Mouse (Mus musculus) cerebellum, adult 9-10 months (tissue): ENCODE data around the gene Acad8.

ENCODE experiments used
- DNase-seq: peaks from one replicate; pipeline ENCODE4 v3.0.0; 2022

The Acad8 gene

DNA sequence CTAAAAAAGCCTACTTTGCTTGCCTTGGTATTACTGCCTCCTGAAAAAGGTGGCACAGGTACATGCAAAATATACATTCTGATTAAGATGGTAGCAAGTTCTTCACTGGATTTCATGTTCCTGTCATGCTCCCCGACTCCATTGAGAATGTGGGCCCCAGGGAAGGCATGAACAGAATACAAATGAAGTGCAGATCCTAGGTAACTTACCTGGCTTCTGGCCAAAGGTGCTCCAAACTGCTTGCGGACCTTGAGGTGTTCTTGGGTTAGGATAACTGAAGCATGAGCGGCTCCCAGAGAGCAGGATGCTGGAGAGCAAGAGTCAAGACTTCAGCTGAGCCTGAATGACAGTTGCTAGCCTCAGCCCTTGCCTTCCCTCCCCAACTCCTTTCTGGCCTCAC, 20.6 kb downstream of the Acad8 start:
- DNase-seq, result no peak

DNA sequence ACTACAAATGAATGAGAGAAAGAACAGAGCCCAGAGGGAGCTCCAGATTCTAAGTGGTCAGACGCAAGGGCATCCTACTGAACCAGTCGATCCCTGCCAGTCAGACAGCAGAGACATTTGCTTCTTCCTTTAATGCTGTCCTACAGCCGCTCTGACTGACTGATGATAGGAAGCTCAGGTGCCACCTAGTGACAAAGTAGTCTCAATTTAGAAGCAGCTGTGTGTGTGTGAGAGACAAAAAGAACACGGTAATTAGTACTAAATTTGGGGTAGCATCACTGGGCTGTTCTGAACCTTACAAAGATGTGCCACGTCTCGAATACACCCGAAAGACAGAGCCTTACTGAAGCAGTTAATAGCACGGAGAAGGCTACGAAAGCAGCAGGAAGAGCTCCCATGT, 21.6 kb downstream of the Acad8 start:
- DNase-seq, result no peak

DNA sequence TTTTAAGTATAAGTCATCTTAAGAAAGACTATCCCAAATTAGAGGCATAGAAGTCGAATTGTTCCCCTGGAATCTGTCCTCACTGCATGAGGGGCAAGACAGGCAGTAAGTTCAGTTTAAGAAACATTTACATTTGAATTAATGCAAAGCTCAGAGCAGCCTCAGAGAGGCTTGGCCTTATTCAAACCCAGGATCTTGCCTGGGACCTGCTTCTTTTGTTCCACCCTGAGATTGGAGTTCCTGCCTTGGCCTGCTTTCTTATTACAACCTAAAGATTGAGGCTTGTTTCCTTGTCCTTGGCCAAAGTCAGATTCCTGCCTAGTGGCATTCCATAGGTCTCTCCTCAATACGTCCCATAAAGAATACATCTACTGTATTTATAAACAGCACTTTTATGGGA, 51.6 kb downstream of the Acad8 start:
- DNase-seq, result no peak

DNA sequence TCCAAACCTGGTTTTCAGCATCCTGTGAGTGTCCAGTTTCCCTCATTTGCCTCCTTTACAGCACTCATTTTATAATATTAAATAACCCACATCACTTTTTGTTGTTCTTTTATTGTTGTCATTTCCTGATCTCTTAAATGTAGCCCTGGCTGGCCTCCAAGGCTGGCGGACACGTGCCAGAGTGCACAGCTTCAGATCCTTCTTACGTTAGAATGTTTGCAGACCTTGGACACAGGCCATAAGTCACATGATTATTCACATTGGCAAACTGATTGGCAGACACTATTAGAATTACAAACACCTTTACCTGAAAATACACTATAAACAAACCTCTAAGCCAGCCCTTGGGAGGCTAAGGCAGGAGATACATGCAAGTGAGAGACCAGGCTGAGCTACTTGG, 75.2 kb downstream of the Acad8 start:
- no peak for DNase-seq
